Mouse (Mus musculus) lung, postnatal 0 days (tissue): ENCODE data around the gene Cst3.

Source experiments
- CTCF ChIP-seq: IDR thresholded peaks from 2 replicates; pipeline ENCODE4 v1.5.1; 2016; ENCODE audit warnings: antibody characterized with exemption, mild to moderate bottlenecking
- EP300 ChIP-seq: IDR thresholded peaks from 2 replicates; pipeline ENCODE4 v1.6.1; 2016; ENCODE audit warnings: antibody characterized with exemption, mild to moderate bottlenecking, control low read depth

DNA sequence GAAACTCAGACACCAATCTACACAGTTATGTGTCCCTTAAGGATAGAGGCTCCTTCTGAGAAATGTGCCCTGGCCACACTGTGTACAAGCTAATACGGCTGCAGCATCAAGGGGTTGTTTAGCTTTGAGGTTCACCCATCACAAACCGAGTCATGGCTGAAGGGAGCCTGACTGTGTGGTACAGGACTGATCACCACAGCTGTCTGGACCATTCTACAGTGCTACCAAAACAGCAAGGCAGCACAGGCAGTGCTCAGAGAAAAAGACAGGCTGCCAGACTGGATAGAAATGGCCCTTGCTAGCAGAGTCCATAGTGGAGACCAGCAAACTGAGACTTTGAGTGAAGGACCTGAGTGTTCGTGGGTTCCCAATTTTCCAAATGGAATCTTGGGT, 1.3 kb downstream of the Cst3 start:
- TF ChIP-seq CTCF (no peak), EP300 (no peak)
